Mouse (Mus musculus) embryo, embryonic 11 days (tissue): Measurements from ENCODE around the gene Zfyve28.

Experiments
- DNase-seq: peaks from one replicate; pipeline ENCODE4 v3.0.0-alpha.2; 2015

The Zfyve28 gene

GRCm38 (mm10) chr5:34288154-34288716, at the start of gene Zfyve28, which contains the start of gene Cfap99:
Zfyve28 (minus strand) TSS chr5:34288449.
Cfap99 (plus strand) TSS chr5:34288600.
- peak; percentile 92 for DNase-seq

DNA sequence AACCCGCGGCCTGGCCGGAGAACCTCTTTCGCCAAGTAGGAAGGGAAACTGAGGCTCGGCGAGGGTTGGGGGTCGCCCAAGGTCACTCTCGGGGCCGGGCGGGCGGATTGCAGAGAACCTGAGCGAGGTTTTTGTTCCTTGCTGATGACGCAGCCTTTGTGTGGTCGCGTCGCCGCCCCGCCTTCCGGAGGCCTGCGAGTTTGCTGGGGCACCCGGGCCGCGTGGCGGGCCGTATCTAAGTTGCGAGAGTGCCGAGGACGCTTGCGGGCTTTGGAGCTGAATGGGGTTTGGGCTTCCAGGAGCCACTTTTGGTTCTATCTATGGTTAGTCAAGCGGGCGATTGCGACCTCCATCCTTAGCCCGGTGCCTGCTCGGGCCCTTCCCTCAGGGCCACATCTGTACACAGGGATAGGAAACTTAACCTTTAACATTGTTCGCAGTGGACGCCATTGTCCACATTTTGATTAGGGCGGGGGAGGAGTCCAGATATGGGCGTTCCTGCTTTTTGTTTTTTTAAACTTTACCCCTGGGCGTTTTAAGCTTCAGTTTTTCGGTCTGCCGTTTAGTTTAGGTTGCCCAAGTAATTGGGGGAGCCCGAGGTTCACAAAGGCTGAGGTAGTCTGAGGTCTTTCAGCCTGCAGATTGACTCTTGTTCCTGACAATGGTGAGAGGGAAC, 48.7 kb upstream of the Zfyve28 start:
- DNase-seq = peak; percentile 82

DNA sequence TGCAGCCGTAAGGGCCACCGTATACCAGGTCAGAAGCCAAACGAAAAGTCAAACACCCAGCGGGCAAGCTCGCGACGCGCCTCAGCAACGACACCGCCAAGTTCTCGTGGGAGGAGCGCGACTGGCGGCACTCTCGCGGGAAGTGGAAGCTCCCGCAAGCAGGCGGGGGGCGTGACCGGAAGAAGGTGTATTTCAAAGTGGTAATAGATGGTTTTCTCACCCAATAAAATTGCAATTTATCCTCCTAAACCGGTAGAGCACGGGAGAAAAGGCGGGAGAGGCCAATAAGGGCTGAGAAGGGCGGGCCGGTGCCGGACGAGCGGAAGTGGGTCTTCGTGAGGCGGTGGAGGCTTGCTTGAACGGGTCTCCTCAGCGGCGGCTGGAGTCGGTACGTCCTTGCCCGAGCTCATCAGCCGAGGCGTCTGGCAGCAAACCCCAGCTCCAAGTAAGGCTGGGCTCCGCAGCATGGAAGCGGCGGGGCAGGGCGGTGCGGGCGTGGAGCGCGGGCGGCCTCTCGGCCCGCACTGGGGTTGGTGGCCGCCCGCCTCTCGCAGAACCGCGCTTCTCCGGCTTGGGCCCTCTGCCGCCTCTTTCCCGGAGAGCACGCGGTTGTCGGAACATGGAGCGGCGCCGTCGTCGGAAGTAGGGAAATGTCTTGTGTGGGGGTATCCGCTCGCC, 48.0 kb upstream of the Zfyve28 start, which contains the start of gene Rnf4:
Gene Rnf4, plus strand, starts transcription at position 193 of the 678 bp plus-strand sequence.
- peak; percentile 100 for DNase-seq

DNA sequence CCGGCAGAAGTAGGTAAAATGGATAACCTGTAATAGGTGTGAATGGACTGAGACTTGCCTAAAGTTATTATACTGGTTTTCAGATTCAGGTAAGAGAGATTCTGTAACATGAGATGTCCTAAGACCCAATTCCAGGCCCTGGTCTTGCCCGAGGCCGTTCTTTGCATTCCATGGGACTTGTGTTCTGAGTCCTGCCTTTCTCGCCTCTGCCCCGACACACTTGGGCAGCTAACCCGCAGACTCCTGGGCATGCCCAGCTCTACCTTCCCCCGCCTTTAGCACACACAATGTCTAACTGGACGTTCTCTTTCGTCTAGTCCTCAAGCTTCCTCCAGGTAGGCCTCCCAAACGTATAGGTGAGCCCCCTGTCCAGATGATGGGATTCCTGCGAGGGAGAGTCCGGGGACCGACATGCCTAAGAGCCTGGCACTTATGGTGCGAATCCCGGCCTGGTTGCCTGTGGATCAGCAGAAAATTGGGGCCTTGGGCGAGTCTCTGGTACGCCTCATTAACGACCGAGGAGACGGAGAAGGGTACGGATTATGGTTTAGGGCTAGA, 47.4 kb upstream of the Zfyve28 start:
- DNase-seq = no peak

DNA sequence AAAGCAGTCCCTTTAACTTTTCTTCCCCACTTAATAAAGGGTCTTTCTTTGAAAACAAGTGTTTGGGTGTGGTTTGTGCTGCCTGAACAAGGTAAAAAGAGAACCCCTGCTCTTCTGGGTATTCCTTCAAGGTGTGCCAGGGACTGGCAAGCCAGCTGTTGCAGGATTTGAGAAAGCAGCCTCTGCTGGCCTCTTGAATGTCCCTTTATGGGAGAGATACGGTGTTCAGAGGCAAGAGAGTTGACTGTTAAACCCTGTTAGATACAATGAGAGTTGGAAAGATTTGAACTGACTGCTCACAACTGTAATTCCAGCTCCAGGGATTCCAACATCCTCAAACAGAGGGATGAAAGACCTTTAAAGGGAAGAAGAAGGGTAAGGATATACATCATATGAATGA, 45.8 kb upstream of the Zfyve28 start:
- no peak for DNase-seq

- no peak for DNase-seq
These were observed 41.9 kb upstream of the Zfyve28 start for GRCm38 (mm10) chr5:34330136-34330535.

DNA sequence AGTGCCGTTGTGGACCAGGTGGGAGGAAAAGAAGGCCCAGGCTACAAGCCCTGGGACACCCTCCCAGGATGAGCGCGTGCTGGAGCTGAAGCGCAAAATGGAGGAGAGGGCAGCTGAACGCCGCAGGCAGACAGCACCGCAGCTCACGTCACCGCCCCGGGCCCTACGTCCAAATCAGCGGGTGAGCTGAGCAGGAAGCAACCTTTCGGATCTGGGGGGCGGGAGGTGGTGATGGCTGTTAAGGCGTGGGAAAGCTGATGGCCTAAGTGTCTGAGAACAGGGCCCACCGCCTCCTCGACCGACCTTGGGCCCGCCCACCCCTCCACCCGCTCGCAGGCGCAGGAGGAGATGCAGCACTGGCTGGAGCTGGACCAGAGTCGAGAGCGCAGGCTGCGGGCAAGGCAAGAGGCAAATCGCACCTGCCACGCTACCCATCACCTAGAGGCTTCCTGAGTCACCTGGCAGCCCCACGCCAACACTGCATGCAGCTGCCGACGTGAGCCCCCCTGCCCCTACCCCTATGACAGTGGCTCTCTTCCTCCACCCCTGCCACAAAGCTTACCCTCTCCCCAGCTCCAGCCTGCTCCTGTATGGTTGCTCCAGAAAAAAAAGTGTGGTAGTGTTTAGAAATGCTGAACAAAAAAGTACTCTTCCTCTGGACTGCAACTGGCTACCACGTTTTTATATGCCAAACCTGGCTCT, 38.8 kb upstream of the Zfyve28 start:
- peak; percentile 70 for DNase-seq

GRCm38 (mm10) chr5:34326249-34326691, 38.0 kb upstream of the Zfyve28 start:
- DNase-seq = peak; percentile 33

- DNase-seq = no peak
These were observed 37.0 kb upstream of the Zfyve28 start for GRCm38 (mm10) chr5:34325286-34325685.

- no peak for DNase-seq
These were observed 33.0 kb upstream of the Zfyve28 start for GRCm38 (mm10) chr5:34321236-34321635.

GRCm38 (mm10) chr5:34319491-34320034, 31.3 kb upstream of the Zfyve28 start:
- DNase-seq = no peak

GRCm38 (mm10) chr5:34309016-34309415, 20.8 kb upstream of the Zfyve28 start:
- no peak for DNase-seq

- DNase-seq = no peak
These were observed 14.1 kb upstream of the Zfyve28 start for GRCm38 (mm10) chr5:34302377-34302776.

- DNase-seq = no peak
These were observed 10.8 kb upstream of the Zfyve28 start for GRCm38 (mm10) chr5:34298937-34299535.

DNA sequence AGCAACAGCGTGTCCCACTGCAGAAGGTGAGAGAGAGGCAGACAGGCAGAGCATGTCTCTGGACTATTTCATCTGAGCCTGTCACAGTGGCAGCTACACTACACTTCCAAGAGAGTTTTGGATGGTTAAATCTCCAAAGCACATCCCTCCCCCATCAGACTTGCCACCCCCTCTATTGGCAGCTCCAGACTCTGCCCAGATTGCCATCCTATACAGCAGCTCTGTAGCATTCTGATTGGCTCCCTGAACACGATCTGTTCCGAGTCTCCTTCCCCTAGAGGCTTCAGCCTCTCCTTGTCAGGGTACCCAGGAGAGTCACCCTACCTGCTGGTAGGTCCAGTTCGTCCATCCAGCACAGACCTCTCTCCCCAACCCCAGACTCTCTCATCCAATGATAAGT, 9.8 kb upstream of the Zfyve28 start:
- DNase-seq = no peak

DNA sequence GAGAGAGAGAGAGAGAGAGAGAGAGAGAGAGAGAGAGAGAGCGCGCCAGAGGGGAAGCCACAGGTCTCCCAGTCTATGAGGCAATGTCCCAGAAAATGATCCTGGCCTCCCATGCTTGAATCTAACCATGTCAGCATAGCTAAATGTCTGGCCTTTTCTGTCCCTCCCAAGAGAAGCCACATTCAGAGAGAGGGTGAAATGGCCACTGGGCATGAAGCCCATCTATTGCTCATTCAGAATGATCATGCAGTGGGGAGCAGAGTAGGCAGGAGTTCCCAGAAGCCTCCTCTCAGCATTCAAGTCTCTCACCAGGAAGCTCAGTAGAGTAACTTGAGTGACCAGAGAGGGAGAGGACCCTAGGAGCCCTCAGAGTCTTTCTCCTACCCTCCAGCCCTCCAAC, 6.9 kb upstream of the Zfyve28 start:
- DNase-seq = no peak

GRCm38 (mm10) chr5:34294696-34295095, 6.4 kb upstream of the Zfyve28 start:
- no peak for DNase-seq

DNA sequence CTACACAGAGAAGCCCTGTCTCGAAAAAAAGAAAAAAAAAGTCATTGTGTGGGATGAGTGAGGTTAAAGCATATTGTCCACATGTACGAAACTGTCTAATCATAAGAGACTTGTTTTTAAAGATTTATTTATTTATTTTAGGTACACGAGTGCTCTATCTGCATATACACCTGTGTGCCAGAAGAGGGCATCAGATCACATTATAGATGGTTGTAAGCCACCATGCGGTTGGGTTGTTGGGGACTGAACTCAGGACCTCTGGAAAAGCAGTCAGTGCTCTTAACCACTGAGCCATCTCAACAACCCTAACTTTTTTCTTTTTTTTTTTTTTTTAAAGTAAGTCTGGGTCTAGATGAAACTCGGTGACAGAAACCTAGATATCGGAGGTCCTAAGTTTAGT, 5.1 kb upstream of the Zfyve28 start:
- DNase-seq = no peak

- DNase-seq = no peak
These were observed 1.0 kb upstream of the Zfyve28 start for GRCm38 (mm10) chr5:34289286-34289685.

- peak; percentile 10 for DNase-seq
These were observed 457 bp downstream of the Zfyve28 start for GRCm38 (mm10) chr5:34287838-34288145.

DNA sequence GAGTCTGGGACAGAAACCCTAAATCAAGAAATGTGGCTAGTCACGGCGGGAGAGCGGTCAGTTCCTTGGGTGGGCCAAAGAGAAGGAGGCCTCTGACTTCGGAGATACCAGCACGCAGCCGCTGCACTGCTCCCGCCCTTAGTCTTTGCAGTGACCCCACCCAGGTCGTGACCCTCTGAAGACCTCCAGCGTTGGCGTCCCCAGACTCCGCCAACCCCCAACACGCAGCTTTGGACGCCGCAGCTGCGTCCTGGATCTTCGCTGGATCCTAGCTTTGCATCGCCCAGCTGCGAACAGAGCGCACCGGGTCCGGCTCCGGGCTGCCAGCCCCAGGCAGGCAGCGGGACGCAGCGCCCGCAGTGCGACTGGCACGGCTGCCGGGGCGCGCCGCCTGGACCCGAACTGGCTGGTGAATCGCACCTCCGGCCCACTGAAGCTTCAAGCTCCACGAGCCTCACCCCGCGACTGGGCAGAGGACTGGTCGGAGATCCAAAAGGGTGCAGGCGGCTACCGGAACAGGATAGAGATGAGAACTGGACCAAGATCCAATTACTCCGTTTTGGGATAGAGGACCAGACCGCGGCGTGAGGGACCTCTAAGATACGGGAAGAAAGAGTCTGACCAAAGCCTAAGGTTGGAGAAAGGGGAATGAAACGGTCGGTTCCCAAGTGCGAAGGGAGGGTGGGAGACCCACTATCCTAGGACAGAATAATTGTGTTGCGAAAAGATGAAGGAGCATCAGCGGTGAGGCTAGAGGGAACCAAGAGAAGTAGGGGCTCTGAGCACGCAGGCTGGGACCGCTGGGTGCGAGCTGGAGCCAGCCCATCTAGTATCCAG, 1.0 kb downstream of the Zfyve28 start:
- peak; percentile 61 for DNase-seq

- DNase-seq = peak; percentile 34
These were observed 1.7 kb downstream of the Zfyve28 start for GRCm38 (mm10) chr5:34286516-34286915.
